Mouse (Mus musculus): ENCODE data around the gene Dnah8.

Gene Dnah8

DNA sequence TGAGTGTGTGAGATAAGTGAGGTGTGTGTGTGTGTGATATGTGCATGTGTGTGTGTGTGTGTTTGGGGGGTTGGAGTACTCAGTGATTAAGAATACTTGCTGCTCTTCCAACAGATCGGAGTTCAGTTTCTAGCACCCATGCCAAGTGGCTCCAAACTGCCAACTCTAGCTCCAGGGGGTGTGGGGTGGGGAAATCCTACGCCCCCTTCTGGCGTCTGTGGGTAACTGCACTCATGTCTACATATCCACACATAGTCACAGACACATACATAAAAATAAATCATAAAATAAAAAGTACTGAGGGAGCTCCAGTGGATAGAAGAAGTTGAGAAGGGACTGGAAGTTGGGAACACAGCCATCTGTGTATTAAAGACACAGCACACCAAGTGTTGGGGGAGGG lies 119.8 kb downstream of the Dnah8 start:
- intact Hi-C loops (cut with DNase I), result no loop called here

DNA sequence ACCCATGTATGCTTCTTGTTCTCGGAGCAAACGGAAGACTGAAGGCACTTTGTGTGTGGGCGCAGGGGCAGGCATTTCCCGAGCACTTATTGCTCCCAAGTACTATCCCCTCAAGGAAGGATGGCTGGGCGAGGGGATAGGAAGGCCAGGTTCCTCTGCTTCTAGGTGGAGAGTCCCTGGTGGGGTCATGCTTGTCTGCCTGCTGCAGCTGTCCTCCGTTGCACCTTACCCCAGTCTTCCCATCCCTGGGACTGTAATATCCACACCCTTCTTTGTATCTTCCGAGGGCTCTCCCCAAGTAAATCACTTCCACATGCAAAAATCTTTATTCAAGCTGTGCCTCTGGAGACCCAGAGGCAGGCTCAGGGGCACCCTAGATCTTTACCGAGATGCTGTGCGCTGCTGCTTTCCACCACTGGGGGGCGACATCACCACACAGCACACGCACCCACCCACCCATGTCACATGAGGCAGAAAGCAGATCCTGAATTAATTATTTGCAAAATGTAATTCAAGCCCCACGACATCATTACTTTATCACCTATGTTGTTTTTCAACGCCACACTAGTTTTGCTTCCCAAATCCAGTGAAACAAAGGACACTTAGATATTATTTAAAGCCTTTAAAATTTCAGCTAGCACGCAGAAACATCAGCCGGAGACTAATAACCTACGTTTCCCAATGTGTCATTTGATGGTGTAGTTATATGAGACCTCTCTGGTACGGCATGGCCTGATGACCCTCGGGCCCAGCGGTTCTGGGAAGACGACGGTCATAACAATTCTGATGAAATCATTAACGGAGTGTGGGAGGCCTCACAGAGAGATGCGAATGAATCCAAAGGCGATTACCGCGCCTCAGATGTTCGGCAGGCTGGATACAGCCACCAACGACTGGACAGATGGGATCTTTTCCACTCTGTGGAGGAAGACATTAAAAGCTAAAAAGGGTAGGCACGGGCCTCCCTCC lies 122.2 kb downstream of the Dnah8 start:
- intact Hi-C loops (cut with DNase I), result loop anchor here (2.0 kb wide), 1 partner anchor 204 kb away; no protein-coding TSS in a partner anchor

DNA sequence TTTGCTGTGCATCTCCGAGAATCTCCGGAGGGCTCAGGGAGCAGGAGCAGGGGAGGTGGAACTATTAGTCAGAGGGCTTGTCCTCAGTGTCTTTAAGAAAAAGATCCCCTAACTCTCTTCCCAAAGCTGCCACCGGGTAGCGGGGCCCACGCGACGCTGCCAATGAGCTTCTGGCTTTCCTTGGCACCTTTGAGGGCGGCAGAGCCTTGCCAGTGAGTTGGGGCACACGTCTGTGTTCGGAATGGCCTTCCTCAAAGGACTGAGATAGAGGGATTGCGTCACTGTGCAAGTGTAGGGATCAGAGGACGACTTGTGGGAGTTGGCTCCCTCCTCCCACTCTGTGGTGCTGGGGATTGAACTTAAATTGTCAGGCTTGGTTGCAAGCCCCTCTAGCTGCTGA lies 125.2 kb downstream of the Dnah8 start:
- intact Hi-C loops (cut with DNase I), result no loop called here

DNA sequence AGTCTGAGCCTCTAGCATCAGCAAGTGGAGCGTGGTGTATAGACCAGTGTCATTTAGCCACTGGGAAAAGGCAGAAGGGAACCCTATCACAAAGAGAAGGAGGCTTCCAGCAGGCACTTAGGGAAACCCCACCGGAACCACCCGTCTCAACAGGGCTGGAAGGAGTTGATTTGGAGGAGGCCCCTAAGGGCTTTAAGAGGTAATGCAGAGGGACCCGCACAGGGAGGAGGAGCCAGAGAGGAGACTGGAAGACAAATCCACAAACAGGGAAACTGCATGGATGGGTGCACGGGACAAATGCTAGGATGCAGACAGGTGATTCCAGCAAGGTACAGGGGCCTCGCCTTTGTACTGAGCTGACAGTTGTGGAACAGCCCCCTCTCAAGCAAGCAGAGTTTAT lies 126.1 kb downstream of the Dnah8 start:
- intact Hi-C loops (cut with DNase I), result no loop called here

DNA sequence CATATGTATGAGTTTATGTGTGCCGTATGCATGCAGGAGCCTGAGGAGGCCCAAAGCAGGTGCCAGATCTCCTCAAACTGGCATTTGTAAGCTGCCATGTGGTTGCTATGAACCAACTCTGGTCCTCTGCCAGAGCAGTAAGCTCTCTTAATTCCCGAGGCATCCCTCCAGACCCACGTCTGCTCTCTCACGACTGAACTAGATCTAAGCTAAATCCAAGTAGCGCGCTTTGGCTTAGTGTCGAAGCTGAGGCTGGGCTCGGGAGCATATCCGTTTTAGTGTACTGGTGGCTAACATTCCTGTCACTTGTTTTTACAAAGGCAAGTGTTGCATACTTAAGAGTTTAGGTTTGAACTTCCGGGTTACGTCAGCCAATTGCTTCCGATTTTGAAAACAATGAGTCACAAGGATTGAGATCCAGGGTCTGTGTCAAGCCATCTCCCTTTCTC lies 128.2 kb downstream of the Dnah8 start:
- intact Hi-C loops (cut with DNase I), result no loop called here

DNA sequence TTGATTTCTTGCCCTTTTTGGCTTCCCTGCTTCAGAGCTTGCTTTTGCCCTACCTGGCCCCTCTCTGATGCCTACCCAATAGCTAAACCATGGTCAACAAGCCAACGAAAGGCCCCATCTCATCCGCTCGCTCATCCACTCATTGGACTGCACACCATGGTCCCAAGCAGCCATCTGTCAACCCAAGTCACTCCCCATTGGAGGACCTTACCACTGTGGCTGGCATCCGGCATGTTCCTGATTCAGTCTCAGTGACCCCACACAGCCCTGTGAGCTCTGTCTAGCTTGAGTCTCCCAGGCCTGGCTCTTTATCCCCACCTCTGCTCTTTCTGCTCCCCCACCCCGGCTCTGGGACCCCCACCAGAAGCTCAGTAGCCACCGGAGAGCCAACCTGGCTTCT lies 129.0 kb downstream of the Dnah8 start:
- intact Hi-C loops (cut with DNase I), result no loop called here

DNA sequence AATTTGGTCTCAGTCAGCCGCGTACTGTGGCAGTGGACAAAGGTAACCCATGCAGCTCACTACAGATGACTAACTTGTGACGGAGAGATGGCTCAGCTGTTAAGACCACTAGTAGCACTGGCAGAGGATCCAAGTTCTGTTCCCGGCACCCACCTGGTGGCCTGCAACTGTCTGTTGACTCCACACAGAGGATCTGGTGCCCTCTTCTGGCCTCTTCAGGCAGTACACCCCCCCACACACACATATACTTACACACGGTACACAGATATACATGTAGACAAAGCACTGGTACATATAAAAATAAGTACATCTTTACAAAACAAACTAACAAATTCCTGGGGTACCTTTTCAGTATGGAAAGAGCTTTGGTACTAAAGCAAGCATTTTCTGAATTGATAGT lies 132.6 kb downstream of the Dnah8 start:
- intact Hi-C loops (cut with DNase I), result no loop called here

DNA sequence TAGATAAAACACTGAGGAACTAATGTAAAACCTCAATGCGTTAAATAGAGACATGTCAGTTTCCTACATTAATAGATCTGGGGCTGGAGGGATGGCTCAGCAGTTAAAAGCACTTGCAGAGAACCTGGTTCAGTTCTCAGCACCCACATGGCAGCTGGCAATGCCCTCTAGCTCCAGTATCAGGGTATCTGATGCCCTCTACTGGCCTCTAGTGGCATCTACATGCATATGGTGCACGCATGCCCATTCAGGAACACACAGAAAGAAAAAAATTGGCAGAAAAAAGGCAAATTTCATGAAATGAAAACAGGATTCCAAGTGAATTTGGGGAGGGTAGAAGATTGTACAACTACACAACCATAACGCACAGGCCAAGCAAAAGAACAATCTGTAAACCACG lies 136.2 kb downstream of the Dnah8 start:
- intact Hi-C loops (cut with DNase I), result no loop called here

DNA sequence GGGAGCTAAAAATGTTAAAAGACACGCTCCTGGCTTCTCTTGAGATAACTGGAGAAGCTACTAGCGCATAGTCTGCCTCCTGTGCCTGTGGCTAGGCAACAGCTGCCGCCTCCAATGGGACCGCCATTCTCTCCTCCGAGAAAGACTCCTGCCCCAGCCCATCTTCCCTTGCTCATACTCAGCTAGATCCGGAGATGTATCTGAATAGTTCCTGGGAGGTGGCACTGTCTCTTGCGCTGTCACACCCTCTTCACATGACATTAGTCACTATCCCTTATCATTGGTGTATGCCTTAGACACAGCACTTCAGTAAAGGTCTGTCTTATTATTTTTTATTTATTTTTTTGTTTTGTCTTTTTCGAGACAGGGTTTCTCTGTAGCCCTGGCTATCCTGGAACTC lies 140.1 kb downstream of the Dnah8 start:
- intact Hi-C loops (cut with DNase I), result no loop called here

DNA sequence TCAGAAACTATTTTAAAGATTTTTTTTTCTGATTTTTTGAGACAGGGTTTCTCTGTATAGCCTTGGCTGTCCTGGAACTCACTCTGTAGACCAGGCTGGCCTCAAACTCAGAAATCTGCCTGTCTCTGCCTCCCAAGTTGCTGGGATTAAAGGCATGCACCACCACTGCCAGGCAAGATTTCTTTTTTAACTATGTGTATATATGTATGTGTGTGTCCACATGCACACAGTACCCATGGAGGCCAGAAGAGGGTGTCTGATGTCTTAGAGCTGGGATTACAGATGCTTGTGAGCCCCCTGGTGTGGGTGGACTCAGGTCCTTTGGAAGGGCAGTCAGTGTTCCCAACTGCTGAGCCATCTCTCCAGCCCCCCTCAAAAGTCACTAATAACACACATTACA lies 150.3 kb downstream of the Dnah8 start:
- intact Hi-C loops (cut with DNase I), result no loop called here

DNA sequence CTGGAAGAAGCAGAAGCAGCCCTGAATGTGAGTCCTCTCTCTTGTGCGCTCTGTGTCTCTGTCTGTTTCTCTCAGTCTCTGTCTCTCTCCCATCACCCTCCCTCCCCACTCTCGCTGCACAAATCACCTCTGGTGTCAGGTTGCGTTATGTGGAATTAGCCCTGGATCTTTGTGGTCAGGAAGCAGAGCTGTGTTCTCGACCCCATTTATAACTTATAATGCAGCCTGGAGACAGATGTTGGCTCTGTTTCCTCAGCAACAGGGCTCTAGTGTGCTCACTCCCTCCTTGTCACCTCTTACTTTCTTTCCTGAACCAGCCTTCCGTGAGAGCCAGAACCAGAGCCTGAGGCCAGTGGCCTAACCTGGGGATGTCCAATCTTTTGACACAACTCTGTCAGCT lies 150.9 kb downstream of the Dnah8 start:
- intact Hi-C loops (cut with DNase I), result no loop called here

DNA sequence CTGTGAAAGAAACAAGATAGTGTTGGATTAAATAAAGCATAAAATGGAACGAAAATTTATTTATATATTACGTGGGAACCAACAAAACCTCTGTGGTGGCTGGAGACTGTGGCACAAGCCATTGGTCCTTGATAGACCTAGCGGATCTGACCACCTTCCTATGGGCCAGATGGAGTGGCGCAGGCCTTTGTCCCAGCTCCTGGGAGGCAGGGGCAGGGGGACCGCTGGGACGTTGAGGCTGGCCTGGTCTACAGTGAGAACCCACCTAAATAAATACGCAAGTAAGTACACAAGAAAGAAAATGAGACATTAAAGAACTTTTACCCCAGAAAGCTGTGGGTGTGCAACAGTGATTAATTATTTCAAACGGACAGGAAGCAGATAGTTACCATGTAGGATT lies 156.9 kb downstream of the Dnah8 start:
- intact Hi-C loops (cut with DNase I), result no loop called here

DNA sequence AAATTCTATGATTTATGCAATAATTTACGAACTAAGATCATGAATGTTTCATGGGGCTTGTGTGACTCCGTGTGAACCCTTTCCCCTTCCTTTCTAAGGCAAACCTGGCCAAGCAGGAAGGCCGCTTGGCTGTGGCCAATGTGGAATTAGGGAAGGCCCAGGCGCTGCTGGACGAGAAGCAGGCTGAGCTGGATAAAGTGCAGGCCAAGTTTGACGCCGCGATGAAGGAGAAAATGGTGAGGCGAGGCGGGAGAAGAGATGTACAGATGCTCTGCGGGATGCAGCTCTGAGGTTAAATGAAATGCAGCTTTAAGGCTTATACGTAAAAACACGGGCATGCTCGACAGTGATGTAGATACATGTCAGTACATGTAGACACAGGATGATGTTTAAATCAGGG lies 158.1 kb downstream of the Dnah8 start:
- intact Hi-C loops (cut with DNase I), result no loop called here

DNA sequence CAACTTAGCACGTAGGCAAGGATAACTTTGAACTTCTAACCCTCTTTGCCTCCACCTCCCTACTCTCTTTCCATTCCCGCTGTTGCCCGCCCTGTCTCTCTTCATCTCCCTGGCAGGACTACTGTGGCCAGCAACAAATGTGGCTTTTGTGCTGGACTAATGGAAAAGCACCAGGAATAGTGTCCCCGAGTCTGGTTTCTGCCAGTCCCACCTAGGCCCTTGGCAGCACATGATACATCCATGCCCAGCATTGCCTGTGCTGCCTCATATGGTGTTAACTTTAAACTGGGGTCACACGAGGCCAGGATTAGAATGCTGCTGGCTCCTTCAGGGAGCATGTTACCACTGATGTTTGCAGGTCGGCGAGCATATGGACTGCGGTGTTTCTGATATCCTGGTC lies 164.2 kb downstream of the Dnah8 start:
- intact Hi-C loops (cut with DNase I), result no loop called here

DNA sequence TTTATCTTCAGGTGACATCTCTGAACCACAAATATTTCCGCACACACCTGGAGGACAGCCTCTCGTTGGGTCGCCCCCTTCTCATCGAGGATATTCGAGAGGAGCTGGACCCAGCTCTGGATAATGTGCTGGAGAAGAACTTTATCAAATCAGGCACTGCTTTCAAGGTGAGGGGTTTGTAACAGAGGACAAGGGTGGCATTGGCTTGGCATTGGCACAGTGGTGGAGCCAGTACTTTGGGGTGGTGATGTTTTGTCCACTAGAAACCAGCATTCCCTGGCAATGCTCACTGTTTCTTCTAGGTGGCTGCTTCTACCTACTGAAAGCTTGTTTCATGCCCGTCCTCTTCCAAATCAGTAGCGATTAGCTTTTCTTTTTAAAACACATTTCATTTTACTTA lies 166.7 kb downstream of the Dnah8 start:
- intact Hi-C loops (cut with DNase I), result no loop called here

DNA sequence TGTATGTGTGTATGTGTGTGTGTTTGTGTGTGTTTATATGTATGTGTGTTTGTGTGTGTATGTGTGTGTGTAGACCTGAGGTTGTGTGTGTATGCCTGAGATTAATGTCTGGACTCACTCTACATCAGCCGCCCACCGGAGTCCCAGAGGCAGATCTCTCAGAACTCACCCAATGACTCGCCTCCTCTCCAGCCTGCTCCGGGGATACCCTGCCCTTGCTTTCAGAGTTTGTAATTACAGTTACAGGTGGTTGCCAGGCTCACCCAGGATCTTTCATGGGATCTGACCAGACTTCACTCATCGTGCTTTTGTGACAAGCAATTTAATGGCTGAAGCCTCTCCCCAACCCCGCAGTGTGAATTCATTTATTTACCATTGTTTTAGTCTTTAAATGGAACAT lies 168.2 kb downstream of the Dnah8 start:
- intact Hi-C loops (cut with DNase I), result no loop called here

DNA sequence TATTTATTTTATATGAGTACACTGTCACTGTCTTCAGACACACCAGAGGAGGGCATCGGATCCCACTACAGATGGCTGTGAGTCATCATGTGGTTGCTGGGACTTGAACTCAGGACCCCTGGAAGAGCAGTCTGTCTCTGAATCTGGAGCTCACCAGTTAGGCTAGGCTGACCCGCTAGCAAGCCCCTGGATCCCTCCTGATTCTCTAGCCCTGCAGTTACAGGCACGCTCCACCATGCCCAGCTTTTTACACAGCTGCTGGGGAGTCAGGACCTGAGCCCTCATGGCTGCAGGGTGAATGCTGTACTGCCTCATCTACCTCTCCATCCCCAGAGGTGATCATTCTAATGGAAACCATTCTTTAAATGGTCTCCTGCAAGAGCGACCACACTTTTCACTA lies 172.5 kb downstream of the Dnah8 start:
- intact Hi-C loops (cut with DNase I), result no loop called here

DNA sequence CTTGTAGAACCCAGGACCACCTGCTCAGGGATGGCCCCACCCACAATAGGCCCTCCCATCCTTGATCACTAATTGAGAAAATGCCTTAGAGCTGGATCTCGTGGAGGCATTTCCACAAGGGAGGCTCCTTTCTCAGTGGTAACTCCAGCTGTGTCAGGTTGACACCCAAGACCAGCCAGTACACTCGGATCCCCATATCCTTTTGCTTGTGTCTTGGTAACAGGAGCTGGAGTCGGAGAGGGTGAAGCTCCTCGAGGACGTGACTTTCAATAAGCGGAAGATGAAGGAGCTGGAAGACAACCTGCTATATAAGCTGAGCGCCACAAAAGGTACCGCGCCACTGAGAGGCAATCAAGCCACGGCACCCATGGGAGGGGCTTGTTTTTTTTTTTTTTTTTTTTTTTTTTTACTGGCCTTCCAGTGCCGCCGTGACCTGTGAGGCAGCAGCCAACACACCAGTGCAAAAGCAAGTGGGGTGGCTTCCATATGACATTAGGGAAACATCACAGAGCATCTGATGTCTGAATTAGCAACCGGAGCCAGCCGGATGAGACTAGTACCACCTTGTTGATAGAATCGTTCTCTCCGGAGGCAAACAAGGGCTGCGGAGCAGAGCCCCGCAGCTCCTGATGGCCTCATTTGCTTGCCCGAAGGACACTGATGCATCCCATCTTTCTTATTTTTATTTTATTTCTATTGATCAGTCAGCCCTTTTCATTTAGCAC lies 176.3 kb downstream of the Dnah8 start:
- intact Hi-C loops (cut with DNase I), result no loop called here

DNA sequence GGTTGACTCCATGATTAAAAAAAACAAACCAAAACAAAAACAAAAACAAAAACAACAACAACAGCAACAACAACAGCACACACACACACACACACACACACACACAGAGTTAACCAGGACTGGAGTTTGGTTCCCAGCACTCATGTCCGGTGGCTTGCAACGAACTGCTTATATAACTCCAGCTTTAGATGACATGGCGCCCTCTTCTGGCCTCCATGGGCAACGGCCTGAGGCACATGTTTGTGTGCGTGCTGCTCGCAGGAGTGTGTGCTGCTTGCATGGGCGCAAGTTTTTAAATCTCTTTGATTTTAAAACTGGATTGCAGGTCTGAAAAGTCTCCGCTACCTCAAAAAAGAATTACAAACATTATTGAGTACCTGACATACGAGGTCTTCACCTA lies 179.5 kb downstream of the Dnah8 start:
- intact Hi-C loops (cut with DNase I), result no loop called here

DNA sequence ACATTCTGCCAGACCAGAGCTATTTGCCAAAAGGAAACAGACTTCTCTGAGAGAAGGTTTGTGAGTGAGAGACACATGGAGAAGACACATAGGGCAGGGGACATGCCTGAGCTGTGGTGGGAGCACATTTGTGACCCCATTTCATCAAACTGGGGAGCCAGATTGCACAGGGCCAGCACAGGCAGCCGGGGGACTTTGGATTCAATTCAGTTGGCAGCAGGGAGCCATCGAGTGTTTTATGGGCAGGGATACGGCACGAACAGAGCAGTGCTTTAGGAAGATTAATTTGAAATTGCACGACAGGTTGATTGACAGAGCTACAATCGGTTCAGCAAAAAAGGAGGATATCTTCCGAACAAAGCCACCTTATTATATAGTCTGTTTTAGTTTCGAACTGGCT lies 180.8 kb downstream of the Dnah8 start:
- intact Hi-C loops (cut with DNase I), result no loop called here

DNA sequence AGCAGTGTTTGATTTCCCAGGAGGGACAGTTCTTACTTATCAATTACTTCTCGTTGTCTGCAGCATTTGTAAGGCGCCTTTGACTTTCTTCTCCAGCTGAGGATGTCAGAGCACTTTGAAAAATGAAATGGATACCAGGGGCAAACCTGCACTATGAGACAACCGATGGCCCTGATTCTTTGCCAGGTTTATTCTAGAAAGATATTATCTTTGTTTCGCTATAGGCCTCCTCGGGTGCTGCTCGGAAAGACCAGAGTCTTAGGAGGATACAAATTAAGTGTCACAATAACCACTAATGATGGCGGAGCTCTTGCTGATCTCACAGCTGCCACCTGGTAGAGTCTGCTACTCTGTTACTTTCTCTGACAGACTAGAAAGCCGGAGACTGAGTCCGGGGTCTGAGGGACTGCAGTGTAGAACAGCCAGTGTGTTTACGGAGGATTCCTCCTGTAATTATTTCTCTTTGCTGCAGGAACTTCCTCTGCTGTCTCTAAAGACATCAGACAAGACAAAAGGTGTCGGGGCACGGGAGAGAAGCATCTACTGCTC lies 181.4 kb downstream of the Dnah8 start:
- intact Hi-C loops (cut with DNase I), result no loop called here
